Mouse (Mus musculus): ENCODE data around the gene Irx6.

Irx6 gene

GRCm38 (mm10) chr8:92723320-92723719 lies 49.2 kb downstream of the Irx6 start:
- DNase-seq: no peak

GRCm38 (mm10) chr8:92723947-92724346 lies 49.9 kb downstream of the Irx6 start:
- no peak for DNase-seq

GRCm38 (mm10) chr8:92724359-92724758 lies 50.3 kb downstream of the Irx6 start:
- DNase-seq: no peak

Measured in cerebellum, adult 11 months (tissue).